Mouse (Mus musculus) skeletal muscle tissue, adult 2 months (tissue): ENCODE results near the gene Pik3r6.

Source experiments
- DNase-seq: peaks from one replicate; pipeline ENCODE4 v3.0.0-alpha.2; 2012; ENCODE audit warnings: low read depth, low spot score

Pik3r6 gene

GRCm38 (mm10) chr11:68532773-68533172 is 30.0 kb downstream of the Pik3r6 start:
- DNase-seq, result no peak

GRCm38 (mm10) chr11:68533971-68534475 is 31.2 kb downstream of the Pik3r6 start:
- DNase-seq, result no peak

- no peak for DNase-seq
These were observed 33.2 kb downstream of the Pik3r6 start for GRCm38 (mm10) chr11:68536026-68536425.

- no peak for DNase-seq
These were observed 33.6 kb downstream of the Pik3r6 start for GRCm38 (mm10) chr11:68536465-68536864.

GRCm38 (mm10) chr11:68539621-68540020 is 36.8 kb downstream of the Pik3r6 start:
- no peak for DNase-seq

GRCm38 (mm10) chr11:68544554-68544953 is 41.7 kb downstream of the Pik3r6 start:
- DNase-seq, result no peak

GRCm38 (mm10) chr11:68545172-68545571 is 42.4 kb downstream of the Pik3r6 start:
- DNase-seq, result no peak

- no peak for DNase-seq
These were observed 42.9 kb downstream of the Pik3r6 start for GRCm38 (mm10) chr11:68545682-68546222.

- no peak for DNase-seq
These were observed 44.7 kb downstream of the Pik3r6 start for GRCm38 (mm10) chr11:68547484-68547883.

GRCm38 (mm10) chr11:68549597-68549996 is 46.8 kb downstream of the Pik3r6 start:
- no peak for DNase-seq

GRCm38 (mm10) chr11:68550358-68550757 is 47.5 kb downstream of the Pik3r6 start:
- DNase-seq, result no peak

- peak; percentile 46 for DNase-seq
These were observed 51.2 kb downstream of the Pik3r6 start for GRCm38 (mm10) chr11:68553981-68554471.

GRCm38 (mm10) chr11:68555918-68556584 is 53.2 kb downstream of the Pik3r6 start, which contains the start of gene Mfsd6l:
Mfsd6l (plus strand) TSS chr11:68556186.
- no peak for DNase-seq

GRCm38 (mm10) chr11:68559546-68559945 is 56.7 kb downstream of the Pik3r6 start:
- DNase-seq, result no peak

- DNase-seq, result no peak
These were observed 59.4 kb downstream of the Pik3r6 start for GRCm38 (mm10) chr11:68561957-68562950.

- DNase-seq, result no peak
These were observed 61.7 kb downstream of the Pik3r6 start for GRCm38 (mm10) chr11:68564356-68565031.

GRCm38 (mm10) chr11:68565032-68565429 is 62.2 kb downstream of the Pik3r6 start:
- DNase-seq, result no peak

- DNase-seq, result peak; percentile 51
These were observed 63.7 kb downstream of the Pik3r6 start for GRCm38 (mm10) chr11:68566447-68567059.

- DNase-seq, result peak; percentile 37
These were observed 68.0 kb downstream of the Pik3r6 start for GRCm38 (mm10) chr11:68570861-68571260.

- DNase-seq, result no peak
These were observed 74.3 kb downstream of the Pik3r6 start for GRCm38 (mm10) chr11:68577076-68577475.

GRCm38 (mm10) chr11:68579462-68579881 is 76.7 kb downstream of the Pik3r6 start:
- DNase-seq, result peak; percentile 21
